Mouse (Mus musculus): ENCODE data around the gene Zfp536. TPM values are rescaled to one million over a fixed set of nuclear protein-coding genes. Genes with fewer than 3 reads are reported as not detected.
"Not testable (repeated sequence)": the region's sequence is repeated elsewhere in the genome, so short reads cannot be mapped to it uniquely, and the experiment has no call there.

Zfp536 gene
- total RNA-seq, 2 experiments from 2014 or later = 6.7 to 8.5 TPM

GRCm38 (mm10) chr7:37606472-37606871 lies 167.0 kb downstream of the Zfp536 start:
- DNase-seq = no peak

GRCm38 (mm10) chr7:37603525-37603909 lies 169.9 kb downstream of the Zfp536 start:
- DNase-seq = not testable (repeated sequence)

- DNase-seq = no peak
Observed at GRCm38 (mm10) chr7:37602871-37603524, 170.4 kb downstream of the Zfp536 start.

- DNase-seq = no peak
Observed at GRCm38 (mm10) chr7:37600318-37600717, 173.1 kb downstream of the Zfp536 start.

GRCm38 (mm10) chr7:37594211-37595030 lies 179.0 kb downstream of the Zfp536 start:
- no peak for DNase-seq

- DNase-seq = no peak
Observed at GRCm38 (mm10) chr7:37593566-37593965, 179.9 kb downstream of the Zfp536 start.

GRCm38 (mm10) chr7:37586694-37587093 lies 186.7 kb downstream of the Zfp536 start:
- DNase-seq = no peak

GRCm38 (mm10) chr7:37581262-37581661 lies 192.2 kb downstream of the Zfp536 start:
- no peak for DNase-seq

- DNase-seq = no peak
Observed at GRCm38 (mm10) chr7:37580554-37580953, 192.9 kb downstream of the Zfp536 start.

- DNase-seq = no peak
Observed at GRCm38 (mm10) chr7:37572021-37572420, 201.4 kb downstream of the Zfp536 start.

- no peak for DNase-seq
Observed at GRCm38 (mm10) chr7:37568811-37569500, 204.5 kb downstream of the Zfp536 start.

- no peak for DNase-seq
Observed at GRCm38 (mm10) chr7:37568041-37568440, 205.4 kb downstream of the Zfp536 start.

- no peak for DNase-seq
Observed at GRCm38 (mm10) chr7:37566019-37566418, 207.4 kb downstream of the Zfp536 start.

- no peak for DNase-seq
Observed at GRCm38 (mm10) chr7:37565371-37565770, 208.1 kb downstream of the Zfp536 start.

GRCm38 (mm10) chr7:37564644-37565043 lies 208.8 kb downstream of the Zfp536 start:
- DNase-seq = no peak

GRCm38 (mm10) chr7:37563831-37564400 lies 209.5 kb downstream of the Zfp536 start:
- no peak for DNase-seq

- peak; percentile 15 to 42 for DNase-seq
Observed at GRCm38 (mm10) chr7:37563171-37563574, 210.3 kb downstream of the Zfp536 start.

GRCm38 (mm10) chr7:37562505-37562904 lies 210.9 kb downstream of the Zfp536 start:
- peak; percentile 5 to 50 for DNase-seq

- no peak for DNase-seq
Observed at GRCm38 (mm10) chr7:37560581-37560980, 212.9 kb downstream of the Zfp536 start.

- no peak for DNase-seq
Observed at GRCm38 (mm10) chr7:37559851-37560250, 213.6 kb downstream of the Zfp536 start.

- DNase-seq = no peak
Observed at GRCm38 (mm10) chr7:37559341-37559740, 214.1 kb downstream of the Zfp536 start.

GRCm38 (mm10) chr7:37556811-37557210 lies 216.6 kb downstream of the Zfp536 start:
- DNase-seq = no peak

GRCm38 (mm10) chr7:37554405-37554804 lies 219.0 kb downstream of the Zfp536 start:
- no peak for DNase-seq

Measured in adrenal gland, postnatal 36 days (tissue).